Comparison of ENCODE assay signal across 8 mouse cellular contexts in the genomic region with DNA sequence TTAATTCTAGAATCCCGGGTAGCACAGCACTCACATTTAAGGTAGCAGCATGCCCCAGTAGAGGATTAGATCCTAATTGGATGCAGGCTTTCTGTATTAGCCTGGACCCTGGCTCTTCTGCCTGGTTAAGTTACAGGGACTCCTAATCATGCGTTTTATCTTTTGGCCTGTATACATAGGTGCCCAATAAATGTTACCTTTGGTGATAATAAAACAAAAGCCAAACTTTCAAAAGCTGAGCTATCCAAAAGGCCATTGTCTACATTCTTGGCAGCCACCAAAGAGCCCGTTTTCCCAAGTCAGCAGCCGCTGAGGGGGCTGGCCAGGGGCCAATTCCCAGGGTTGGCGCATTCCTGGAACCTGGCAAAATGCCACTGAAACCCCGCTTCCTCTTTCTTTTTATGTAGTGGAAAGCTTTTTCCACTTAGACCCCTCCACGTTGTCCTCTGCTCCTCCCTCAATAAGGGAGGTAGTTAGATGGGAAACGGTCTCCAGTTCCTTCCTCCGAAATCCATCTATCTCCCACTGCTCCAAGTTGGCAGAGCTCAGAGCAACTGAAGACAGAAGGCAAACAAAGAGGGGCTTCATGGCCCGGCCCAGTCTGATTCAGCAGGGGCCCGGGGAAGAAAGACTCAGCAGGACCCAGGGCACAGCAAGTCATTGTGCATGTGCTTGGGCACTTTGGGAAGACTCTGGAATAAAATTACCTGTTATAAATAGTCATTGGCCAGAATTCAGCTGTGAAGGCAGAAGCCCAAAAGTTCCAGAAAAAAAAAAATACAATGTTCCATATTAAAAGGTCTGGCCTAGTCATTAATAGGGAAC.
DNase-seq lines count a peak whose midpoint lies in the region; ATAC-seq lines count a peak whose summit lies in the region.

No protein-coding gene starts in this region.

- H3K9me3 ChIP-seq in hindbrain, embryonic 16.5 days (ENCODE audit: control insufficient read depth, low read length): no peaks in the 10 kb centered on the region
- no peaks in the 10 kb centered on the region for H3K9me3 ChIP-seq in midbrain, embryonic 13.5 days

- DNase-seq in adrenal gland, postnatal 14 days: peak; percentile 62
- DNase-seq in cerebellum, postnatal 25 days: peak; percentile 36 to 68
- peak; percentile 44 for DNase-seq in gastrocnemius, postnatal 14 days
- DNase-seq in left cerebral cortex, adult 18-20 months (ENCODE audit: low spot score in 2 of 2): peak; percentile 20 to 22
- no peak for DNase-seq in yolk sac, embryonic 10.5 days (ENCODE audit: low spot score)

- H3K4me3 ChIP-seq in hindbrain, embryonic 16.5 days (ENCODE audit: low read length): no peak overlapping the region
- H3K4me3 ChIP-seq in midbrain, embryonic 13.5 days (replicated peaks): no peak overlapping the region

- H3K9ac ChIP-seq in hindbrain, embryonic 16.5 days (ENCODE audit: low read depth, low read length): no peak overlapping the region
- no peak overlapping the region for H3K9ac ChIP-seq in midbrain, embryonic 13.5 days (replicated peaks)

- no peaks in the 10 kb centered on the region for H3K36me3 ChIP-seq in hindbrain, embryonic 16.5 days (ENCODE audit: control insufficient read depth, insufficient read depth, low read length)
- H3K36me3 ChIP-seq in midbrain, embryonic 13.5 days: no peaks in the 10 kb centered on the region

- peak; percentile 90 for ATAC-seq in hindbrain, embryonic 16.5 days
- peak; percentile 81 for ATAC-seq in midbrain, embryonic 13.5 days
- ATAC-seq in inflammation-experienced regulatory T-cells, adult 6 months: no peak

- intact Hi-C loops in gastrocnemius, postnatal 14 days (cut with DNase I; ENCODE audit: low total_unique reads): no loop called here

- peak overlapping the region; percentile 68 for H3K27ac ChIP-seq in hindbrain, embryonic 16.5 days (ENCODE audit: low read depth, low read length)
- H3K27ac ChIP-seq in midbrain, embryonic 13.5 days: peak overlapping the region; percentile 80

- peaks cover 35% of the 10 kb centered on the region for H3K4me1 ChIP-seq in hindbrain, embryonic 16.5 days (ENCODE audit: control insufficient read depth, insufficient read depth, low read depth, low read length)
- peaks cover 52% of the 10 kb centered on the region for H3K4me1 ChIP-seq in midbrain, embryonic 13.5 days (replicated peaks)

- H3K4me2 ChIP-seq in hindbrain, embryonic 16.5 days (ENCODE audit: low read length): peak overlapping the region; percentile 15; the same call in 1 of the 2 replicates
- 0 out of 2 replicates have a peak overlapping the region, but pooled peaks have one; percentile 2 for H3K4me2 ChIP-seq in midbrain, embryonic 13.5 days (replicated peaks)

- WGBS in hindbrain, embryonic 16.5 days: 14% methylated on average over 11 of the region's 11 CpGs
- whole genome bisulfite sequencing in midbrain, embryonic 13.5 days: 21% methylated on average over 11 of the region's 11 CpGs

- no peaks in the 10 kb centered on the region for H3K27me3 ChIP-seq in hindbrain, embryonic 16.5 days (replicated peaks; ENCODE audit: control insufficient read depth, insufficient read depth, low read length)
- H3K27me3 ChIP-seq in midbrain, embryonic 13.5 days: no peaks in the 10 kb centered on the region
